Mouse (Mus musculus) spleen, adult 2 months (tissue): ENCODE measurements at regions not wholly inside any gene's neighbourhood (a gene's known extent, or its start where the extent isn't known, plus 50 kb on each side); places are given as distances from the start of the nearest gene placed in this dataset.
A peak's percentile ranks its signal among the peaks of the same experiment; 100 is the strongest.

ENCODE experiments used
- DNase-seq, 2 experiments: peaks; one replicate each; pipeline versions ENCODE4 v3.0.0 to v3.0.0-alpha.2; 2012 to 2021; ENCODE audit warnings: low spot score in 2 of 2, low read depth in 1 of 2
- H3K27ac ChIP-seq: fragments of 200-500 bp; 2 replicates; pipeline ENCODE4 v1.5.1; 2012; ENCODE audit warnings: low read length, inconsistent platforms; ENCODE audit not compliant: insufficient read depth
- H3K27me3 ChIP-seq: fragments of 200-500 bp; 2 replicates; pipeline ENCODE4 v1.6.1; 2012; ENCODE audit warnings: mild to moderate bottlenecking, moderate library complexity, low read length, inconsistent platforms; ENCODE audit not compliant: control insufficient read depth, insufficient read depth
- H3K36me3 ChIP-seq: fragments of 200-500 bp; 2 replicates; pipeline ENCODE4 v1.6.1; 2012; ENCODE audit warnings: mild to moderate bottlenecking, low read length, inconsistent platforms; ENCODE audit not compliant: control insufficient read depth, insufficient read depth
- H3K4me1 ChIP-seq: fragments of 200-500 bp; 2 replicates; pipeline ENCODE4 v1.6.1; 2011; ENCODE audit warnings: inconsistent platforms; ENCODE audit not compliant: control insufficient read depth, insufficient read depth, insufficient read length
- H3K4me3 ChIP-seq: fragments of 200-500 bp; 2 replicates; pipeline ENCODE4 v1.5.1; 2011; ENCODE audit warnings: mild to moderate bottlenecking, inconsistent platforms; ENCODE audit not compliant: insufficient read depth, insufficient read length; ENCODE audit errors: extremely low read depth
- CTCF ChIP-seq: fragments of 200-500 bp; IDR thresholded peaks from 2 replicates; pipeline ENCODE4 v1.5.1; 2011; ENCODE audit warnings: mild to moderate bottlenecking, inconsistent platforms; ENCODE audit not compliant: insufficient read depth, insufficient read length, insufficient replicate concordance; ENCODE audit errors: extremely low read depth
- POLR2A ChIP-seq: fragments of 200-500 bp; IDR thresholded peaks from 2 replicates; pipeline ENCODE4 v1.6.1; 2011; ENCODE audit warnings: low read depth, low read length, inconsistent platforms
- WGBS: fragments of 180-500 bp; shearing (Covaris S2); methylation state at CpG from one replicate; pipeline ENCODE4 v1.1.7; 2018; 5-methylcytosine and 5-hydroxymethylcytosine counted together

- 31% methylated on average over 10 of the region's 10 CpGs for WGBS
- Histone ChIP-seq H3K27me3 (peaks cover 6% of the 10 kb centered on the region; the same call in 1 of the 2 replicates), H3K27ac (no peak overlapping the region), H3K4me1 (no peaks in the 10 kb centered on the region), H3K36me3 (no peaks in the 10 kb centered on the region), H3K4me3 (no peak overlapping the region)
- DNase-seq, result no peak
- TF ChIP-seq CTCF (no peak), POLR2A (no peak)
These were observed 52.7 kb upstream of the Gm21915 start for GRCm38 (mm10) chr9:40617676-40618062.

GRCm38 (mm10) chr9:40617036-40617675, 53.3 kb upstream of the Gm21915 start:
- DNase-seq, result no peak
- Histone ChIP-seq H3K4me3 (no peak overlapping the region), H3K27me3 (peaks cover 6% of the 10 kb centered on the region; the same call in 1 of the 2 replicates), H3K4me1 (no peaks in the 10 kb centered on the region), H3K27ac (no peak overlapping the region), H3K36me3 (no peaks in the 10 kb centered on the region)
- TF ChIP-seq POLR2A, result no peak
- TF ChIP-seq CTCF, result no peak
- WGBS, result 3% methylated on average over 20 of the region's 20 CpGs

- Histone ChIP-seq H3K36me3 (no peaks in the 10 kb centered on the region), H3K4me3 (no peak overlapping the region), H3K27ac (no peak overlapping the region), H3K27me3 (peaks cover 6% of the 10 kb centered on the region; the same call in 1 of the 2 replicates), H3K4me1 (no peaks in the 10 kb centered on the region)
- DNase-seq, result peak; percentile 43 to 55
- TF ChIP-seq CTCF (peak; percentile 50; the same call in 1 of the 2 replicates), POLR2A (no peak)
- WGBS, result 4% methylated on average over 11 of the region's 11 CpGs
These were observed 53.9 kb upstream of the Gm21915 start for GRCm38 (mm10) chr9:40616426-40617035.

- WGBS, result 38% methylated on average over 8 of the region's 8 CpGs
- Histone ChIP-seq H3K27me3 (peaks cover 6% of the 10 kb centered on the region; the same call in 1 of the 2 replicates), H3K27ac (no peak overlapping the region), H3K36me3 (no peaks in the 10 kb centered on the region), H3K4me3 (no peak overlapping the region), H3K4me1 (no peaks in the 10 kb centered on the region)
- no peak for TF ChIP-seq CTCF
- TF ChIP-seq POLR2A, result no peak
- no peak for DNase-seq
These were observed 54.5 kb upstream of the Gm21915 start for GRCm38 (mm10) chr9:40615891-40616290.

GRCm38 (mm10) chr9:40614071-40614470, 56.3 kb upstream of the Gm21915 start:
- no peak for TF ChIP-seq POLR2A
- no peak for TF ChIP-seq CTCF
- 39% methylated on average over 5 of the region's 5 CpGs for WGBS

GRCm38 (mm10) chr9:40613182-40613581, 57.2 kb upstream of the Gm21915 start:
- Histone ChIP-seq H3K27me3 (peaks cover 6% of the 10 kb centered on the region; the same call in 1 of the 2 replicates), H3K36me3 (no peaks in the 10 kb centered on the region), H3K4me3 (no peak overlapping the region), H3K27ac (no peak overlapping the region), H3K4me1 (no peaks in the 10 kb centered on the region)
- TF ChIP-seq POLR2A, result no peak
- no peak for TF ChIP-seq CTCF
- no peak for DNase-seq
- WGBS, result 85% methylated on average over 4 of the region's 4 CpGs

More at GRCm38 (mm10) chr9:40614071-40614470, 56.3 kb upstream of the Gm21915 start:
- Histone ChIP-seq H3K4me1 (no peaks in the 10 kb centered on the region), H3K36me3 (no peaks in the 10 kb centered on the region), H3K4me3 (no peak overlapping the region), H3K27ac (no peak overlapping the region), H3K27me3 (peaks cover 6% of the 10 kb centered on the region; the same call in 1 of the 2 replicates)
- DNase-seq, result peak in 1 of 2 experiments; percentile 6

GRCm38 (mm10) chr9:40612755-40613154, 57.7 kb upstream of the Gm21915 start:
- Histone ChIP-seq H3K27ac (no peak overlapping the region), H3K27me3 (peaks cover 4% of the 10 kb centered on the region; the same call in 1 of the 2 replicates), H3K36me3 (no peaks in the 10 kb centered on the region), H3K4me1 (no peaks in the 10 kb centered on the region), H3K4me3 (no peak overlapping the region)
- 100% methylated on average over 1 of the region's 1 CpGs for WGBS
- no peak for TF ChIP-seq CTCF
- TF ChIP-seq POLR2A, result no peak
- DNase-seq, result no peak
